Mouse (Mus musculus) forebrain, embryonic 16.5 days (tissue): ENCODE measurements at regions not wholly inside any gene's neighbourhood (a gene's known extent, or its start where the extent isn't known, plus 50 kb on each side); places are given as distances from the start of the nearest gene placed in this dataset.

Source experiments
- ATAC-seq: fragments of 200-750 bp; cut with Nextera tagmentation; 2 replicates; pipeline ENCODE4 v1.8.0; 2017; ENCODE audit warnings: mild to moderate bottlenecking, moderate library complexity
- H3K27ac ChIP-seq: fragments of 300-500 bp; sonication (generic); 2 replicates; pipeline ENCODE4 v1.5.1; 2014; ENCODE audit warnings: low read length, control low read depth
- H3K27me3 ChIP-seq: fragments of 300-500 bp; sonication (generic); replicated peaks from 2 replicates; pipeline ENCODE4 v1.6.1; 2014; ENCODE audit warnings: low read length; ENCODE audit not compliant: control insufficient read depth, insufficient read depth
- H3K36me3 ChIP-seq: fragments of 300-500 bp; sonication (generic); 2 replicates; pipeline ENCODE4 v1.6.1; 2014; ENCODE audit not compliant: control insufficient read depth, insufficient read depth
- H3K4me1 ChIP-seq: fragments of 300-500 bp; sonication (generic); replicated peaks from 2 replicates; pipeline ENCODE4 v1.6.1; 2014; ENCODE audit warnings: low read length; ENCODE audit not compliant: control insufficient read depth, insufficient read depth
- H3K4me2 ChIP-seq: fragments of 300-500 bp; sonication (generic); 2 replicates; pipeline ENCODE4 v1.6.1; 2014; ENCODE audit warnings: mild to moderate bottlenecking, low read length, control low read depth
- H3K4me3 ChIP-seq: fragments of 300-500 bp; sonication (generic); replicated peaks from 2 replicates; pipeline ENCODE4 v1.5.1; 2014; ENCODE audit warnings: mild to moderate bottlenecking, low read length, control low read depth
- H3K9ac ChIP-seq: fragments of 300-500 bp; sonication (generic); replicated peaks from 2 replicates; pipeline ENCODE4 v1.6.1; 2014; ENCODE audit warnings: low read depth, low read length, control low read depth
- H3K9me3 ChIP-seq: fragments of 300-500 bp; sonication (generic); 2 replicates; pipeline ENCODE4 v1.6.1; 2016; ENCODE audit warnings: low read length; ENCODE audit not compliant: control insufficient read depth
- WGBS: fragments of 180-500 bp; shearing (Covaris S2); extraction: QIAGEN DNeasy Blood & Tissue Kit; methylation state at CpG from one replicate; pipeline ENCODE4 v1.1.7; 2014; 5-methylcytosine and 5-hydroxymethylcytosine counted together

DNA sequence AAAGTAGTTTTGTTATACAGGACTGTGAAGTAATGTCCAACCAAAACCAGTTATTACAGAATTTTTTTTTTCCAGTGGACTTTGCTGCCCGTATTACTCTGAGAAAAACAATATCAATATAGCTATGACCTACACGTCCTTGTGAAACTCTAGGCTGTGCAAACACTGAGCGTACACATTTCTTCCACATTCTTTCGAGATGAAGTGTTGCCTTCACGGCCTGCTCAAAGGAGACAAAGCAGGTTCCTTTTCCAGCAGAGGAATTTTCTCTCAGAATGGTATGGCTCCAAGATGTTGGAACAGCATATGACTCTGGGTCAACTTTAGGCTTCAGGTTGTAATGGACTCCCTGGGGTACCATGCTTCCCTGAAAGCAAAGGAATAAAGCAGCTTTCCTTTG is 463.6 kb downstream of the Epha4 start:
- Histone ChIP-seq H3K36me3 (no peaks in the 10 kb centered on the region), H3K4me3 (no peak overlapping the region), H3K4me2 (no peak overlapping the region), H3K9me3 (no peaks in the 10 kb centered on the region), H3K9ac (no peak overlapping the region), H3K27ac (no peak overlapping the region), H3K4me1 (no peaks in the 10 kb centered on the region; the same call in 1 of the 2 replicates), H3K27me3 (no peaks in the 10 kb centered on the region)
- ATAC-seq: no peak
- 62% methylated on average over 5 of the region's 5 CpGs for WGBS

GRCm38 (mm10) chr1:77053837-77054540 is 460.9 kb downstream of the Epha4 start:
- 75% methylated on average over 4 of the region's 4 CpGs for WGBS
- H3K9ac ChIP-seq: no peak overlapping the region
- H3K27me3 ChIP-seq: no peaks in the 10 kb centered on the region
- no peak overlapping the region for H3K4me3 ChIP-seq
- no peak for ATAC-seq
- no peak overlapping the region for H3K4me2 ChIP-seq
- no peaks in the 10 kb centered on the region for H3K9me3 ChIP-seq
- no peaks in the 10 kb centered on the region; the same call in 1 of the 2 replicates for H3K4me1 ChIP-seq
- no peaks in the 10 kb centered on the region for H3K36me3 ChIP-seq
- H3K27ac ChIP-seq: no peak overlapping the region

DNA sequence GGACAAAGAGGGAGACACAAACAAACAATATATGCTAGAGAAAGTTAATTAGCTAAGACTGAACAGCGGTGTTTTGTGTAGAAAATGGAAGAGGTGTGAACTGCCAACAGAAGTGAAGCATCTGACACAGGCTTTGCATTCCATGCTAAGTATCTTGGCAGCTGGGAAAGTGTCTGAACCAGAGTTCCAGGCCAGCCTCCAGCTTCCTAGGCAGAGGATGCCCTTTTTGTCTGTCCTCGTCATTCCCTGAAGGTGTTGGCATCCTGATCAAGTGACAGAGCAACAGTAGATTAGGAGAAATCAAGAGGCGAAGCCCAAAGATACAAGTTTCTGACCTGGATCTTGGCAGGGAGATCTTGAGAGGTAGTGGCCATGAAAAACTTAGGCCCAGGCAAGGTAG is 452.4 kb downstream of the Epha4 start:
- H3K27me3 ChIP-seq: no peaks in the 10 kb centered on the region
- 68% methylated on average over 3 of the region's 3 CpGs for WGBS
- H3K4me3 ChIP-seq: no peak overlapping the region
- no peak for ATAC-seq
- H3K4me1 ChIP-seq: no peaks in the 10 kb centered on the region
- H3K27ac ChIP-seq: no peak overlapping the region
- no peak overlapping the region for H3K4me2 ChIP-seq
- no peaks in the 10 kb centered on the region for H3K36me3 ChIP-seq
- no peak overlapping the region for H3K9ac ChIP-seq
- H3K9me3 ChIP-seq: no peaks in the 10 kb centered on the region

DNA sequence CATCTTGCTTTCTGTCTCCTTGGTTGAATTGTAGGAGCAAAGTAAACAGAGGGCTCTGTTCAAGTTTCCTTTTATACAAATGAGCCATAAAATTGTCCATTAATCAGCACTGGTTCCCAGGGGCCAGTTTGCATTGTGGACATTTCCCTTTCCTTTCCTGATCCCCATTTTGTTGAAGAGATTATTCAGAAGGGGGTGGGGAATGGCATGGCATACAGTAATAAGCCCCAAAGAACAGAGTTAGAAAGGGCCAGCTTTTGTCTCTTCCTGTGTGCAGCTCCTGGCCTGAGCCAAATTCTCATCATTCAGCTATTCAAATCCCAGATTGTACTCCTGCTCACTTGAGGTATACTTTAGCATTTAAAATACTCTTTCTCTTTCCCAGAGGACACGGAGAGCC is 441.8 kb downstream of the Epha4 start:
- H3K4me3 ChIP-seq: no peak overlapping the region
- H3K27ac ChIP-seq: no peak overlapping the region
- ATAC-seq: peak; percentile 78; the same call in 1 of the 2 replicates
- no peaks in the 10 kb centered on the region for H3K36me3 ChIP-seq
- H3K27me3 ChIP-seq: no peaks in the 10 kb centered on the region
- 19% methylated on average over 1 of the region's 1 CpGs for WGBS
- H3K9me3 ChIP-seq: no peaks in the 10 kb centered on the region
- no peak overlapping the region for H3K9ac ChIP-seq
- no peak overlapping the region for H3K4me2 ChIP-seq
- H3K4me1 ChIP-seq: no peaks in the 10 kb centered on the region

DNA sequence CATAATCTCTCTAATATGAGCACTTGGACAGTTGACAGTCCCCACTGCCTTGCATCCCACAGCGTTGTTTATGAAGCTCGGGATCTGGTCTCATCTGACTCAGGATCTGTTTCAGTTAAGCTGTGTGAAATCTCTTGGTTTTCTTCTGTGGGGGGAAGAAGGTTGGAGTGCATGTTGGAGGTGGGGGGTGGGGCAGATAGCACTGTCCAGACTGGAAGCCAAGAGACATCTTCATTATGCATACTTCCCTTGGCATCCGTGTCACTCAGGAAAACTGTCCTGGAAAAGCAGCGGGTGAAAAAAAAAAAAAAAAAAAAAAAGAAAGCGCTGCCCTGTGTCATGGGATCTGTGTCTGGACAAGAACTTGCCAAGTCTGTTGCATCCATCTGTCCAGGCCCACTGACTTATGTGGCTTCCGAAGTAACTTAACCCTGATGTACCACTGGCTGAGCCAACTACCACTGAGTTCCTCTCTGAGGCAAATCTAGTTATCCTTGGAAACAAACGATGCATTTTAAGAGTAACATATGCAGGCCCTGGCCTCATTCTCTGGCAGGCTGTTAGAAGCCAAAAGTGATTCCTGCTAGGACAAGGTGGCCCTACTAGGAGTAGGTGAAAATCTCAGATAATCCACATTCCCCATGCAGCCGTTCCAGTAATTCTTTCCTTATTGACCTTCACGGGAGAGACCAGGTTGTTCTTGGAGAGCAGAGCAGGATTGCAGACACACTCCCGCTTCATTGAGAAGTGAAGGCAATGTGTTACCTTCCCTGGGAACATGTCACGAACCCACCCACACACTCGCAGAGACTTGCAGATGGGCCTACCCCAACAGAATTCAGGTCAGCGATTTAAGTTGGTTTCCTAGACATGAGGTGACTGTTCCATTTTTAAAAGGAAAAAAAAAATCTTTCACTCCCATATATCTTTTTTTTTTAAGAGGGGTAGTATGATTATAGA is 439.7 kb downstream of the Epha4 start:
- H3K27ac ChIP-seq: no peak overlapping the region
- 84% methylated on average over 13 of the region's 13 CpGs for WGBS
- H3K9me3 ChIP-seq: no peaks in the 10 kb centered on the region
- H3K4me2 ChIP-seq: no peak overlapping the region
- no peaks in the 10 kb centered on the region for H3K36me3 ChIP-seq
- no peak overlapping the region for H3K4me3 ChIP-seq
- no peaks in the 10 kb centered on the region for H3K27me3 ChIP-seq
- H3K9ac ChIP-seq: no peak overlapping the region
- H3K4me1 ChIP-seq: no peaks in the 10 kb centered on the region
- ATAC-seq: no peak

GRCm38 (mm10) chr1:77080767-77081166 is 434.1 kb downstream of the Epha4 start:
- Histone ChIP-seq H3K4me3 (no peak overlapping the region), H3K27me3 (no peaks in the 10 kb centered on the region), H3K4me2 (no peak overlapping the region), H3K9ac (no peak overlapping the region), H3K9me3 (no peaks in the 10 kb centered on the region), H3K4me1 (peaks cover 7% of the 10 kb centered on the region), H3K36me3 (no peaks in the 10 kb centered on the region), H3K27ac (no peak overlapping the region)
- WGBS: 7% methylated on average over 5 of the region's 5 CpGs
- ATAC-seq: peak; percentile 18; the same call in 1 of the 2 replicates

- no peaks in the 10 kb centered on the region for H3K36me3 ChIP-seq
- no peak overlapping the region for H3K27ac ChIP-seq
- H3K4me1 ChIP-seq: peaks cover 7% of the 10 kb centered on the region
- H3K9ac ChIP-seq: no peak overlapping the region
- H3K9me3 ChIP-seq: no peaks in the 10 kb centered on the region
- no peaks in the 10 kb centered on the region for H3K27me3 ChIP-seq
- no peak overlapping the region for H3K4me2 ChIP-seq
- no peak overlapping the region for H3K4me3 ChIP-seq
- no peak for ATAC-seq
- WGBS: 41% methylated on average over 7 of the region's 7 CpGs
Measured at GRCm38 (mm10) chr1:77081660-77082059, 433.2 kb downstream of the Epha4 start.

- Histone ChIP-seq H3K4me2 (no peak overlapping the region), H3K36me3 (no peaks in the 10 kb centered on the region), H3K9me3 (no peaks in the 10 kb centered on the region), H3K4me3 (no peak overlapping the region), H3K27me3 (no peaks in the 10 kb centered on the region), H3K4me1 (peaks cover 7% of the 10 kb centered on the region), H3K27ac (no peak overlapping the region), H3K9ac (no peak overlapping the region)
- 93% methylated on average over 3 of the region's 3 CpGs for WGBS
- no peak for ATAC-seq
Measured at GRCm38 (mm10) chr1:77082410-77082809, 432.5 kb downstream of the Epha4 start.

DNA sequence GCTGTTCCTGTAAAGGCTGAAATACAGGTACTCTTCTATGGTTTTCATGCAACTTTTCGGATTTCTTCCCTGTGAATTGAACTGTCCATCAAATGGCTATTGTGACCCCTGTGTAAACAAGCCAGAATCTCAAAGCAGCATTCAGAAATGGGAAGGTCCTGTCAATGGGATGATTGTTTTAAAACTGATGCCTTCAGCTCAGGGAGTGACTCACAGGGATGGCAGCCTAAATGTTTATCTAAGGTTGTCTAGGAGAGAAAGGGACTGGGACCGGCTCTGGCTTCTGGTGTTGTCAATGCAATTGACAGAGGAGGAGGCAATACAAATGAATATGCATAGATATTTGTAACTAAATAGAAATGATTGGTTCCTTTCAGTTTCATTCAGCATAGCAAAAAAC is 421.3 kb downstream of the Epha4 start:
- no peak for ATAC-seq
- H3K27me3 ChIP-seq: no peaks in the 10 kb centered on the region
- no peaks in the 10 kb centered on the region for H3K4me1 ChIP-seq
- no peak overlapping the region for H3K27ac ChIP-seq
- no peak overlapping the region for H3K4me2 ChIP-seq
- WGBS: 21% methylated on average over 2 of the region's 2 CpGs
- no peak overlapping the region for H3K9ac ChIP-seq
- H3K36me3 ChIP-seq: no peaks in the 10 kb centered on the region
- H3K4me3 ChIP-seq: no peak overlapping the region
- H3K9me3 ChIP-seq: no peaks in the 10 kb centered on the region
